11 mouse cellular contexts compared by ENCODE assay signal in genomic region chr6:127094565-127094964, GRCm38 (mm10). TPM values are rescaled to one million over a fixed set of nuclear protein-coding genes. Genes with fewer than 3 reads are reported as not detected.
DNase-seq lines count a peak whose midpoint lies in the region; ATAC-seq and TF ChIP-seq lines count a peak whose summit lies in the region.
"Had no signal": no experiment of that assay in that cellular context is flagged by ENCODE, and none has a peak within 500 bp of the region (broad histone marks: within the 10 kb centered on the region; RNA-seq: fewer than 3 reads in every experiment).

No protein-coding gene starts in this region.

- H3K4me3 ChIP-seq in left cerebral cortex, adult 2 months: no peak overlapping the region
- H3K4me3 ChIP-seq in forebrain, embryonic 14.5 days (ENCODE audit: low read depth, low read length): no peak overlapping the region

- H3K36me3 ChIP-seq in forebrain, embryonic 14.5 days (ENCODE audit: control insufficient read depth, insufficient read depth, low read length): peaks cover 31% of the 10 kb centered on the region

- intact Hi-C loops in left cerebral cortex, adult 2 months (cut with DNase I): no loop called here
- intact Hi-C loops in left cerebral cortex, postnatal 25 days (cut with DNase I): no loop called here

- no peaks in the 10 kb centered on the region for H3K27me3 ChIP-seq in forebrain, embryonic 14.5 days (replicated peaks; ENCODE audit: control insufficient read depth, insufficient read depth, low read length)

- H3K9me3 ChIP-seq in forebrain, embryonic 14.5 days (replicated peaks; ENCODE audit: control insufficient read depth, low read length): no peaks in the 10 kb centered on the region

- peak; percentile 52 for TF ChIP-seq CTCF in left cerebral cortex, adult 2 months (IDR thresholded peaks at IDR 0.05)

- H3K27ac ChIP-seq in left cerebral cortex, adult 2 months: no peak overlapping the region
- no peak overlapping the region for H3K27ac ChIP-seq in forebrain, embryonic 14.5 days (ENCODE audit: low read depth, low read length)

- no peak for ATAC-seq in forebrain, embryonic 14.5 days

- DNase-seq in embryo, embryonic 10 days (ENCODE audit: low spot score): peak; percentile 25
- DNase-seq in embryo, embryonic 9.5 days (ENCODE audit: extremely low spot score): no peak
- DNase-seq in left cerebral cortex, adult 2 months (ENCODE audit: extremely low spot score in 1 of 2, low spot score in 2 of 2): no peak
- no peak for DNase-seq in left cerebral cortex, postnatal 25 days (ENCODE audit: low spot score in 2 of 2)
- DNase-seq in urinary bladder, postnatal 14 days (ENCODE audit: low spot score): peak; percentile 12
- DNase-seq in urinary bladder, postnatal 4 days (ENCODE audit: low spot score in 2 of 2): no peak
- DNase-seq in testis, postnatal 10 days (ENCODE audit: low spot score): peak; percentile 53
- no peak for DNase-seq in forebrain, embryonic 14.5 days (ENCODE audit: low spot score)

- H3K4me1 ChIP-seq in forebrain, embryonic 14.5 days (ENCODE audit: control insufficient read depth, insufficient read depth, low read length): no peaks in the 10 kb centered on the region

- 69% methylated on average over 7 of the region's 7 CpGs for WGBS in forebrain, embryonic 14.5 days

- no peak overlapping the region for H3K4me2 ChIP-seq in forebrain, embryonic 14.5 days (ENCODE audit: low read length)

- H3K9ac ChIP-seq in forebrain, embryonic 14.5 days (ENCODE audit: low read length): no peak overlapping the region

RNA-seq across cellular contexts. Expression of gene Tigar, which starts 14.8 kb away (rescaled TPM):
- total RNA-seq in left cerebral cortex, adult 2 months (2021): 10 to 100 TPM; 22.3 to 22.7 TPM
- 10 to 100 TPM; 23.6 to 25.9 TPM for total RNA-seq in left cerebral cortex, postnatal 25 days (2021)
- polyA plus RNA-seq in forebrain, embryonic 14.5 days (2014; fragmentation: Nextera tagmentation; extraction: Ambion mirVana): 7.4 and 8.1 TPM in 2 replicates

RNA-seq across cellular contexts. Expression of gene Fgf23, which starts 21.9 kb away (rescaled TPM):
- total RNA-seq in left cerebral cortex, adult 2 months (2021): under 1 TPM; 0.44 to 0.68 TPM
- total RNA-seq in left cerebral cortex, postnatal 25 days (2021): under 1 TPM; 0.32 to 0.71 TPM
- 0.09 and 0.11 TPM in 2 replicates for polyA plus RNA-seq in forebrain, embryonic 14.5 days (2014; fragmentation: Nextera tagmentation; extraction: Ambion mirVana)
- total RNA-seq: ES-E14 had no signal
- polyA plus RNA-seq: intestine, embryonic 14.5 days; lung, embryonic 16.5 days had no signal

RNA-seq across cellular contexts. Expression of gene Ccnd2, which starts 57.4 kb away (rescaled TPM):
- 10 to 100 TPM; 75.1 to 97.4 TPM for total RNA-seq in left cerebral cortex, adult 2 months (2021)
- 10 to 100 TPM; 97.7 to 97.9 TPM for total RNA-seq in left cerebral cortex, postnatal 25 days (2021)
- 1,278 and 1,343 TPM in 2 replicates for polyA plus RNA-seq in forebrain, embryonic 14.5 days (2014; fragmentation: Nextera tagmentation; extraction: Ambion mirVana)

Comparison
In these comparisons a context has a peak if more than half of its experiments do, and no peak if none do; other contexts are left out.
1. DNase-seq: peak in embryo, embryonic 10 days (single experiment), urinary bladder, postnatal 14 days (single experiment) and testis, postnatal 10 days (single experiment); none in embryo, embryonic 9.5 days (single experiment), left cerebral cortex, adult 2 months (0 of 2), left cerebral cortex, postnatal 25 days (0 of 2), urinary bladder, postnatal 4 days (0 of 2) and forebrain, embryonic 14.5 days (single experiment).